Mouse (Mus musculus): ENCODE results near the gene Gm17571. TPM values are rescaled to one million over a fixed set of nuclear protein-coding genes. Genes with fewer than 3 reads are reported as not detected.

Gene Gm17571
- total and polyA plus RNA-seq, 3 experiments, result not detected

- Histone ChIP-seq H3K36me3 (ENCODE audit: control insufficient read depth, insufficient read depth, low read length) (peaks cover 27% of the 10 kb centered on the region), H3K79me2 (replicated peaks; ENCODE audit: control insufficient read depth, insufficient read depth, low read length) (0 out of 2 replicates have a peak, but pooled peaks cover 1% of the 10 kb centered on the region), H3K9ac (ENCODE audit: low read depth, low read length) (no peak overlapping the region), H3K4me1 (ENCODE audit: control insufficient read depth, insufficient read depth, low read length) (peaks cover 28% of the 10 kb centered on the region), H3K27ac (peak overlapping the region; percentile 84), H3K4me3 (no peak overlapping the region), H3K27me3 (ENCODE audit: control insufficient read depth, insufficient read depth, low read length) (no peaks in the 10 kb centered on the region)
- peak; percentile 51 to 58 for DNase-seq
- 0 out of 2 replicates have a peak, but pooled peaks have one; percentile 35 for TF ChIP-seq EP300 (IDR thresholded peaks at IDR 0.05; ENCODE audit: insufficient read depth, low read depth, low read length)
- no peak for TF ChIP-seq CTCF (IDR thresholded peaks at IDR 0.05)
- peak; percentile 46; the same call in 1 of the 2 replicates for TF ChIP-seq POLR2A (IDR thresholded peaks at IDR 0.05; ENCODE audit: insufficient read depth, low read depth, low read length)
- WGBS, result 31% methylated on average over 7 of the region's 7 CpGs
- intact Hi-C loops (cut with DNase I), result no loop called here
Measured at GRCm38 (mm10) chr9:13470013-13470412, 23.5 kb upstream of the Gm17571 start.

GRCm38 (mm10) chr9:13468778-13469177 is 22.2 kb upstream of the Gm17571 start:
- DNase-seq, result no peak
- peaks cover 28% of the 10 kb centered on the region for H3K4me1 ChIP-seq (ENCODE audit: control insufficient read depth, insufficient read depth, low read length)
- H3K27ac ChIP-seq, result peak overlapping the region; percentile 84
- WGBS, result 40% methylated on average over 6 of the region's 6 CpGs
- no peak overlapping the region for H3K4me3 ChIP-seq
- no peak overlapping the region for H3K9ac ChIP-seq (ENCODE audit: low read depth, low read length)
- intact Hi-C loops (cut with DNase I), result loop anchor here (2.0 kb wide), 2 partner anchors 106 to 172 kb away; partner anchors contain the start of gene Maml2
- no peaks in the 10 kb centered on the region for H3K27me3 ChIP-seq (ENCODE audit: control insufficient read depth, insufficient read depth, low read length)
- H3K79me2 ChIP-seq (replicated peaks; ENCODE audit: control insufficient read depth, insufficient read depth, low read length), result 0 out of 2 replicates have a peak, but pooled peaks cover 1% of the 10 kb centered on the region
- TF ChIP-seq POLR2A (IDR thresholded peaks at IDR 0.05; ENCODE audit: insufficient read depth, low read depth, low read length) (no peak), CTCF (IDR thresholded peaks at IDR 0.05) (peak; percentile 11; the same call in 1 of the 2 replicates), EP300 (IDR thresholded peaks at IDR 0.05; ENCODE audit: insufficient read depth, low read depth, low read length) (no peak)
- peaks cover 25% of the 10 kb centered on the region for H3K36me3 ChIP-seq (ENCODE audit: control insufficient read depth, insufficient read depth, low read length)

GRCm38 (mm10) chr9:13467745-13468144 is 21.2 kb upstream of the Gm17571 start:
- no peak overlapping the region for H3K9ac ChIP-seq (ENCODE audit: low read depth, low read length)
- no peaks in the 10 kb centered on the region for H3K27me3 ChIP-seq (ENCODE audit: control insufficient read depth, insufficient read depth, low read length)
- H3K4me3 ChIP-seq, result no peak overlapping the region
- H3K36me3 ChIP-seq (ENCODE audit: control insufficient read depth, insufficient read depth, low read length), result peaks cover 25% of the 10 kb centered on the region
- intact Hi-C loops (cut with DNase I), result loop anchor here (2.0 kb wide), 2 partner anchors 107 to 171 kb away; partner anchors contain the start of gene Maml2
- peak overlapping the region; percentile 36; the same call in 1 of the 2 replicates for H3K27ac ChIP-seq
- peaks cover 28% of the 10 kb centered on the region for H3K4me1 ChIP-seq (ENCODE audit: control insufficient read depth, insufficient read depth, low read length)
- TF ChIP-seq CTCF (IDR thresholded peaks at IDR 0.05), result no peak
- TF ChIP-seq POLR2A (IDR thresholded peaks at IDR 0.05; ENCODE audit: insufficient read depth, low read depth, low read length), result no peak
- no peak for TF ChIP-seq EP300 (IDR thresholded peaks at IDR 0.05; ENCODE audit: insufficient read depth, low read depth, low read length)
- H3K79me2 ChIP-seq (replicated peaks; ENCODE audit: control insufficient read depth, insufficient read depth, low read length), result 0 out of 2 replicates have a peak, but pooled peaks cover 1% of the 10 kb centered on the region
- WGBS, result 80% methylated on average over 7 of the region's 7 CpGs
- DNase-seq, result no peak

GRCm38 (mm10) chr9:13466816-13467215 is 20.3 kb upstream of the Gm17571 start:
- Histone ChIP-seq H3K4me3 (no peak overlapping the region), H3K9ac (ENCODE audit: low read depth, low read length) (0 out of 2 replicates have a peak overlapping the region, but pooled peaks have one; percentile 46), H3K27me3 (ENCODE audit: control insufficient read depth, insufficient read depth, low read length) (no peaks in the 10 kb centered on the region), H3K36me3 (ENCODE audit: control insufficient read depth, insufficient read depth, low read length) (peaks cover 25% of the 10 kb centered on the region), H3K27ac (peak overlapping the region; percentile 82), H3K4me1 (ENCODE audit: control insufficient read depth, insufficient read depth, low read length) (peaks cover 28% of the 10 kb centered on the region), H3K79me2 (replicated peaks; ENCODE audit: control insufficient read depth, insufficient read depth, low read length) (no peaks in the 10 kb centered on the region)
- TF ChIP-seq POLR2A (IDR thresholded peaks at IDR 0.05; ENCODE audit: insufficient read depth, low read depth, low read length), result no peak
- no peak for TF ChIP-seq CTCF (IDR thresholded peaks at IDR 0.05)
- no peak for TF ChIP-seq EP300 (IDR thresholded peaks at IDR 0.05; ENCODE audit: insufficient read depth, low read depth, low read length)
- 61% methylated on average over 10 of the region's 10 CpGs for WGBS
- intact Hi-C loops (cut with DNase I), result no loop called here
- DNase-seq, result peak in 1 of 2 experiments; percentile 20

- Histone ChIP-seq H3K36me3 (ENCODE audit: control insufficient read depth, insufficient read depth, low read length) (peaks cover 25% of the 10 kb centered on the region), H3K9ac (ENCODE audit: low read depth, low read length) (peak overlapping the region; percentile 45; the same call in 1 of the 2 replicates), H3K27me3 (ENCODE audit: control insufficient read depth, insufficient read depth, low read length) (no peaks in the 10 kb centered on the region), H3K79me2 (replicated peaks; ENCODE audit: control insufficient read depth, insufficient read depth, low read length) (no peaks in the 10 kb centered on the region), H3K27ac (peak overlapping the region; percentile 82), H3K4me3 (no peak overlapping the region), H3K4me1 (ENCODE audit: control insufficient read depth, insufficient read depth, low read length) (peaks cover 28% of the 10 kb centered on the region)
- WGBS, result 39% methylated on average over 4 of the region's 4 CpGs
- intact Hi-C loops (cut with DNase I), result no loop called here
- no peak for TF ChIP-seq EP300 (IDR thresholded peaks at IDR 0.05; ENCODE audit: insufficient read depth, low read depth, low read length)
- 0 out of 2 replicates have a peak, but pooled peaks have one; percentile 40 for TF ChIP-seq POLR2A (IDR thresholded peaks at IDR 0.05; ENCODE audit: insufficient read depth, low read depth, low read length)
- peak; percentile 52 to 53 for DNase-seq
Measured at GRCm38 (mm10) chr9:13466351-13466750, 19.8 kb upstream of the Gm17571 start.

- H3K36me3 ChIP-seq (ENCODE audit: control insufficient read depth, insufficient read depth, low read length), result peaks cover 25% of the 10 kb centered on the region
- H3K9ac ChIP-seq (ENCODE audit: low read depth, low read length), result no peak overlapping the region
- peaks cover 24% of the 10 kb centered on the region for H3K4me1 ChIP-seq (ENCODE audit: control insufficient read depth, insufficient read depth, low read length)
- H3K27me3 ChIP-seq (ENCODE audit: control insufficient read depth, insufficient read depth, low read length), result no peaks in the 10 kb centered on the region
- no peaks in the 10 kb centered on the region for H3K79me2 ChIP-seq (replicated peaks; ENCODE audit: control insufficient read depth, insufficient read depth, low read length)
- 52% methylated on average over 4 of the region's 4 CpGs for WGBS
- DNase-seq, result no peak
- H3K27ac ChIP-seq, result peak overlapping the region; percentile 82
- no peak overlapping the region for H3K4me3 ChIP-seq
- TF ChIP-seq EP300 (IDR thresholded peaks at IDR 0.05; ENCODE audit: insufficient read depth, low read depth, low read length) (no peak), CTCF (IDR thresholded peaks at IDR 0.05) (no peak), POLR2A (IDR thresholded peaks at IDR 0.05; ENCODE audit: insufficient read depth, low read depth, low read length) (no peak)
- intact Hi-C loops (cut with DNase I), result no loop called here
Measured at GRCm38 (mm10) chr9:13465358-13466020, 18.9 kb upstream of the Gm17571 start.
